Mouse (Mus musculus): ENCODE data around the gene Slc12a8.

- TF ChIP-seq CTCF (IDR thresholded peaks at IDR 0.05; ENCODE audit: extremely low read depth, insufficient read depth, low read length) = no peak
- TF ChIP-seq POLR2A (IDR thresholded peaks at IDR 0.05; ENCODE audit: extremely low read depth, insufficient read depth, low read length) = no peak
Observed at GRCm38 (mm10) chr16:33594037-33594771, 77.1 kb downstream of the Slc12a8 start.

Data from cortical plate, adult 2 months (tissue).